Mouse (Mus musculus): ENCODE measurements around the gene Gapdhs.

DNA sequence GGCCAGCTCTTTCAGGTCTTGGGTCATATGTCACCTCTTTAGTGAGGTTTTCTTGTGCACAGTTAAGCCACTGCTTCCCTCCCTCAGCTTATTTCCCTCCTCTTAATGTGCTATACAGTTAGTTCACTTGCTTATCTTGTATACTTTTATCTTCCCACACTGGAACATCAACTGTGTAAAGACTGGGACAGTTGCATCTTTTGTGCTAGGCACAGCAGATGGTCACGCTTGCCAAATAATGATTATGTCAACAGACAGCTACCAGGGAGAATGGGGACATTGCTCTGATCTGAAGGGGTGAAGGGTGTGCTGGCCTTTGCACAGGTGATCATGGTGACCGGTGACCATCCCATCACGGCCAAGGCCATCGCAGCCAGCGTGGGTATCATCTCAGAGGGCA, 23.8 kb downstream of the Gapdhs start:
- TF ChIP-seq EP300 (IDR thresholded peaks at IDR 0.05; ENCODE audit: low read depth) (no peak), CTCF (IDR thresholded peaks at IDR 0.05; ENCODE audit: low read depth) (no peak)
